Mouse (Mus musculus) brain, embryonic 14.5 days (tissue): Measurements from ENCODE around the gene Clec4e. TPM values are rescaled to one million over a fixed set of nuclear protein-coding genes. Genes with fewer than 3 reads are reported as not detected.
"Not testable (repeated sequence)": the region's sequence is repeated elsewhere in the genome, so short reads cannot be mapped to it uniquely, and the experiment has no call there.

Experiments
- DNase-seq: peaks from one replicate; pipeline ENCODE4 v3.0.0-alpha.2; 2011; ENCODE audit warnings: low read depth
- CTCF ChIP-seq: fragments of 200-500 bp; IDR thresholded peaks from 2 replicates; pipeline ENCODE4 v1.5.1; 2012; ENCODE audit warnings: inconsistent platforms, mild to moderate bottlenecking, moderate library complexity, borderline replicate concordance; ENCODE audit not compliant: insufficient read depth, insufficient read length; ENCODE audit errors: extremely low read depth
- POLR2A ChIP-seq: fragments of 200-500 bp; IDR thresholded peaks from 2 replicates; pipeline ENCODE4 v1.6.1; 2012; ENCODE audit warnings: mild to moderate bottlenecking, inconsistent platforms, borderline replicate concordance; ENCODE audit not compliant: poor library complexity, insufficient read depth, insufficient read length, severe bottlenecking; ENCODE audit errors: extremely low read depth
- polyA plus RNA-seq: library from polyadenylated mRNA; depleted of rRNA; stranded (reverse); fragments of >200 nt; gene quantifications from 2 replicates; pipeline ENCODE4 v1.2.3, GENCODE M21; 2012; rRNA removed

Gene Clec4e
- polyA plus RNA-seq, 1 experiment: not detected

DNA sequence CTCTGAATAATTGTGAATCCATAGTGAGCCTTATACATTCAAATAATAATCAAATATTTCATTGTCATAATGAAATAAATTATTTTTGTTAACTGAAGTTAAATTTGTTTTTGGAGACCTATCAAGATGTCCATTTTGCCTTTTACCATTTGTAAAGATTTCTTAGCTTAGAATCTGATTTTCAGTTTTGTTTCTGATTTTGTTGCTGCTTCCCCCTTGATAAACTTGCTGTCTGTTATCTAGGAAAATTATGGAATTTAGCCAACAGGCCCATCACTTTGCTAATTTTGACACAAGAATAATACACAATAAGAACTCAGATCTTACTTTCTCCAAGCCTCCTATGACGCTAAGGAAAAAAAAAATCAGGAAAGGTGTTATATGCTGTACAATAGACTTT is 28.8 kb downstream of the Clec4e start:
- no peak for DNase-seq
- TF ChIP-seq POLR2A (no peak), CTCF (no peak)

DNA sequence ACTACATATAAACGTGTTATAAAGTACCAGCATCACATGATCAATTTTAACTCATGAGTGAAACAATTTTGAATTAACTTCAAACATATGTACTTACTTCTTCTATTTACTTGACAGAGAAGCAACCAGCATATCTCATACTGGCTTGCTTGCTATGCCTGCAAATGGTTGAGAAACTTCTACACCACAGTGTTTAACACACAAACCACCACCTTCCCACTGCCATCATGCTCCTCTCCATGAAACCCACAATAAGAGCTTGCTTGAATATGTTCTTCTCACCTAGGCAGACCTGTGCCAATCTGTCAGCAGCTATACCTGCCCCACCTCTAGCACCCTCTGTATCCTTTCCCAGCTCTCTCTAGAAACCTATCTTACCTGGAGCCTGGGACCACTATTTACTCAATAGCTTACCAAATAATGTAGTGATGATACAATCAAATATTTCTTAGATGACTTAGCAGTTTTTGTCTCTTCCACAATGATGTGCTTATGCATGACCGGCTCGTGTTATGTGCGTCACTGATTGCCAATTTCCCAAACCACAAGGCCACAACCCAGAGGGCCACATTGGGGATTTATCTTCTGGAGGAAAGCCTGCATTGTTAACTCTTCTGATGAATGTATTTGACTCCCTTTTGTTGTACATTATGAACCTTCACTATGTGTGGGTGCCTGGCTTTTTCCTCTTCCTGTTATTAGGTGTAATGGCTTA is 29.6 kb downstream of the Clec4e start:
- no peak for DNase-seq
- no peak for TF ChIP-seq POLR2A
- TF ChIP-seq CTCF: no peak

DNA sequence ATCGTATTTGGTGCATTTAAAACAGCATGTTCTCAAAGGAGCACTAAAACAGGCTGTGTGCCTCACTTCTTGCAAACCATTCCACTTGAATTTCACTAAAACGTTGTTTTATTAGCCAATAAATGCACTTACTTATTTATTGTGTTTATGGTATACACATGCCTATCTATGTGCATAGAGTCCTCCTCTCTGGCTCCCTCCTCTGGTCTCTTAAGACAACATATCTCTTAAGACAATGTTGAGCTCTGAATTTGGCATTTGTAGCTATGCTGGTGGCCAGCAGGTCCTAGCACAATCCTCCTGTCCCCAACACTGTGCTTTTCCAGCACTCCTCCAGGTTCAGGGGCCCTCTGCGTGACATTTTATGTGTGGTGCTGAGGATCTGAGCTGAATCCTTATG is 30.7 kb downstream of the Clec4e start:
- TF ChIP-seq POLR2A (no peak), CTCF (no peak)
- no peak for DNase-seq

DNA sequence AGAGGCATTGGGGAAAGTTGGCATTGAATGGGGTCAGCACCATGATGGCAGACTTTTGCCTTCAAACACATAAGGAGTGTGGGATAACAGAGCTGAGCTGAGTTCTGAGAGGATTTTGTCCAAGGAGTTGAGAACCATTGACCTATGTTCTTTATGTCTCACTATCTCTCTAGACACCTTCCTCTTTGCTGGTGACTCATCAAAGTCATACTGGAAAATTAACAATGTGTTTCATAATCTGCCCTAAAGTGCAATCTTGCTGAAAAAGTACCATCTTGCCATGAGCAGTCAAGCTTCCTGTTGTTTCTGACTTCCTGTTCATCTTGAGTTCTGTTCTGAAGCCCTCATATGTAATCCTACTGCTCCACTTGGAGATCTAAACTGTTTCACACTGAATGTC is 36.9 kb downstream of the Clec4e start:
- TF ChIP-seq POLR2A (no peak), CTCF (no peak)
- no peak for DNase-seq

DNA sequence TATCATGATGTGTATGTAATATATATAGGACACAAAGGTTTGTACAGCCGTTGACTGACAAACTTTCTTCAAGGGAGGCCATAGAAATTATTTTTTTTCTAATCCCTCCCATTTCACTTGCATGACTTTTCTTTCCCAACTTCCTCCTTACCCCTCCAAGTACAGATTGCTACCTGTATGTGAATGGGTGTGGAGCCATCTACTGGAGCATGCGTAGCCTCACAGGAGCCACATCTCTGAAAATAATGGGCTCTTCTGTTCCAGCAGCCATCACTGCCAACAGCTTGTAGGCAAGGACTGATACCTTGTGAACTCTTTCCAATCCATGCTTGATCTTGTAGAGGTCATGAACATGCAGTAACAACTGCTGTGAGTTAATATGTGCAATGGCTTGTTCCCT is 40.8 kb downstream of the Clec4e start:
- not testable (repeated sequence) for DNase-seq

DNA sequence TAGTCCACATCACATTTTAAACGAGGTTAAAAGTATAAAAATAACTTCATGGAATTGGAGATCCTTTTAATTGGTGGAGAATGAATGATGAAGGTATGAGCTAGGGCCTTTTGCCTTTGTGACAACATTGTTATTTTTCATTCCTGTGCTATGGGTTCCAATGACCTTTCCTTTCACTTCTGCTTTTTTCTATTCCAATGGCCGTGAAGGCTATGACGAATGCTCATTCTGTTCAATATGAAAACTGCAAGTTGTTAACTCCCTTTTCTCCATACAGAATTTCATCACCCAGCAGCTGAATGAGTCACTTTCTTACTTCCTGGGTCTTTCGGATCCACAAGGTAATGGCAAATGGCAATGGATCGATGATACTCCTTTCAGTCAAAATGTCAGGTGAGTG is 45.5 kb downstream of the Clec4e start:
- TF ChIP-seq POLR2A (no peak), CTCF (no peak)
- DNase-seq: no peak

DNA sequence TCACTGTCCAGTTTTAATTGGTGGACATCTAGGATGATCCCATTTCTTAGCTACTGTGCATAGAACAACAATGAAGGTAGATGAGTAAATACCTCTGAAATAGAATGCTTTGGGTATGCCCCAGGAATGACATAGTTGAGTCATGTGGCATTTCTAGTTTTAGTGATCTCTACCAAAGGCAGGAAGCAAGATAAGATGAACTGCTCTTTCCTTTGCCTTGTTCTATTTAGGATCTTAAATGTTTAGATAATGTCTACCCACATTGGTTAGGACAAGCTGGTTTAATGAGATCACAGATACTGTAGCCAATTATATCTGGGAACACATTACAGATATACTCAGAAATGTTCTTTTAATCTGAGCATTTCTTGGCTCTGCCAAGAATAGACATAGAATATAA is 52.1 kb downstream of the Clec4e start:
- no peak for DNase-seq
- TF ChIP-seq POLR2A (no peak), CTCF (no peak)

Other genes starting within 250 kb of the Clec4e start
- not detected in 2 replicates for gene Clec4b1, start 239.9 kb downstream of the Clec4e start, polyA plus RNA-seq
- 0.52 and 0.70 TPM in 2 replicates for gene Clec4a2, start 183.4 kb downstream of the Clec4e start, polyA plus RNA-seq
- not detected in 2 replicates for gene Clec4b2, start 117.0 kb downstream of the Clec4e start, polyA plus RNA-seq
- 0.38 and 0.82 TPM in 2 replicates for gene Clec4n, start 60.0 kb downstream of the Clec4e start, polyA plus RNA-seq
- 0.15 TPM in 1 of 2 replicates, not detected in the other for gene Clec4d, start 27.8 kb downstream of the Clec4e start, polyA plus RNA-seq
- gene Vmn2r19, start 18.5 kb upstream of the Clec4e start, polyA plus RNA-seq: not detected in 2 replicates
- gene Vmn2r20, start 128.2 kb upstream of the Clec4e start, polyA plus RNA-seq: not detected in 2 replicates
- not detected in 2 replicates for gene Vmn2r21, start 243.5 kb upstream of the Clec4e start, polyA plus RNA-seq